Mouse (Mus musculus): ENCODE data around the gene Slc4a10. TPM values are rescaled to one million over a fixed set of nuclear protein-coding genes. Genes with fewer than 3 reads are reported as not detected.
"Not testable (repeated sequence)": the region's sequence is repeated elsewhere in the genome, so short reads cannot be mapped to it uniquely, and the experiment has no call there.

The Slc4a10 gene
- 2.7 and 4.0 TPM in 2 replicates for polyA plus RNA-seq (2015; fragmentation: Nextera tagmentation; extraction: Ambion mirVana)

GRCm38 (mm10) chr2:62046421-62046845 lies at the start of gene Slc4a10:
Gene Slc4a10, plus strand, starts transcription at chr2:62046462.
- ATAC-seq: peak; percentile 80
- Histone ChIP-seq H3K36me3 (ENCODE audit: poor library complexity, severe bottlenecking) (no peaks in the 10 kb centered on the region), H3K9ac (peak within 1 kb of the TSS; percentile 64), H3K9me3 (replicated peaks) (no peaks in the 10 kb centered on the region), H3K27me3 (no peaks in the 10 kb centered on the region), H3K4me3 (peak within 1 kb of the TSS; percentile 52), H3K4me1 (peaks cover 6% of the 10 kb centered on the region), H3K27ac (peak within 1 kb of the TSS; percentile 79), H3K4me2 (peak within 1 kb of the TSS; percentile 72)
- WGBS: 11% methylated on average over 10 of the region's 10 CpGs

DNA sequence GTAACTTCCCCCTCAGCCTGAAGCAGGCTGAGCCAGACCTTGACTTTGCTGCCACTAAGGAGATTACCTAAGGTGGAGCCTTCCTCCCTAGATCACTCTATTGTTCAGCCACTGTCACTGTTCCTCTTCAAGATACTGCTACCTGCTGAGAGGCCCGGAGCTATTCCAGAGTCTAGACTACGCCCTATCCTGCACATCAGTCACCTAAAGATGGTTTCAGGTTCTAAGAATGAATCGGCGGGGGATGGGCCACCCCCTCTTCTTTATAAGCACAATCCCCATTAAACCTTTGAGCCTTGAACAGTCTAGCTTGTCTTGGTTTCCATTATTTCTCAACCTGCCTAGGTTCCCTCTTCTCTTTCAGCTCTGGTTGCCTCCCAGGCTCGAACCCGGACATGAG lies 45.0 kb upstream of the Slc4a10 start:
- H3K36me3 ChIP-seq (ENCODE audit: poor library complexity, severe bottlenecking); H3K9ac ChIP-seq; H3K27ac ChIP-seq; H3K4me1 ChIP-seq; H3K27me3 ChIP-seq; H3K9me3 ChIP-seq (replicated peaks); ATAC-seq; H3K4me2 ChIP-seq; H3K4me3 ChIP-seq: not testable (repeated sequence)
- WGBS: 88% methylated on average over 6 of the region's 6 CpGs

DNA sequence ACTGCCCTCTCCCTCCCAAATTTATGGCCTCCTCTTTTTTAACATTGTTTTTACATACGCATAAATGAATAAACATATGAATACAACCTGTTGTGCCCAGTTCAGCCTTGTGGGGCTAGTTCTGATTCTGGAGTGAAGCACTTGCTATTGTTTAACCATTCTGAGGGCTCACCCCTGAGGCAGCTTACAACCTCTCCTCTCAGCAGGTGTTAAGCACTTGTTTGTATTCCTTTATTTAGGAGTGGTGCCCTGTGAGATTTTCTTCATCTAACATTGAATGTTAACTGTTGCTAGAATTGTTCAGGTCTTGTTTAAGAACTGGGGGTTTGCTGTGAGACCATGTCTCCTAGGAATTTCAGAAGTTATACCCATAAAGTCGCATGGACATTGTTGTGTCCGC lies 28.1 kb upstream of the Slc4a10 start:
- WGBS: 58% methylated on average over 3 of the region's 3 CpGs
- Histone ChIP-seq H3K4me3 (no peak overlapping the region), H3K27me3 (no peaks in the 10 kb centered on the region), H3K9me3 (replicated peaks) (no peaks in the 10 kb centered on the region), H3K27ac (no peak overlapping the region), H3K9ac (no peak overlapping the region), H3K4me1 (no peaks in the 10 kb centered on the region), H3K36me3 (ENCODE audit: poor library complexity, severe bottlenecking) (no peaks in the 10 kb centered on the region), H3K4me2 (no peak overlapping the region)
- no peak for ATAC-seq

- WGBS: 11% methylated on average over 10 of the region's 10 CpGs
- Histone ChIP-seq H3K27ac (peak overlapping the region; percentile 79), H3K27me3 (no peaks in the 10 kb centered on the region), H3K4me2 (peak overlapping the region; percentile 72), H3K36me3 (ENCODE audit: poor library complexity, severe bottlenecking) (no peaks in the 10 kb centered on the region), H3K4me1 (peaks cover 6% of the 10 kb centered on the region), H3K4me3 (peak overlapping the region; percentile 52), H3K9me3 (replicated peaks) (no peaks in the 10 kb centered on the region), H3K9ac (peak overlapping the region; percentile 64)
- peak; percentile 46 for ATAC-seq
Observed at GRCm38 (mm10) chr2:62046861-62047503, 720 bp downstream of the Slc4a10 start.

GRCm38 (mm10) chr2:62047504-62048005 lies 1.3 kb downstream of the Slc4a10 start:
- 1% methylated on average over 14 of the region's 14 CpGs for WGBS

DNA sequence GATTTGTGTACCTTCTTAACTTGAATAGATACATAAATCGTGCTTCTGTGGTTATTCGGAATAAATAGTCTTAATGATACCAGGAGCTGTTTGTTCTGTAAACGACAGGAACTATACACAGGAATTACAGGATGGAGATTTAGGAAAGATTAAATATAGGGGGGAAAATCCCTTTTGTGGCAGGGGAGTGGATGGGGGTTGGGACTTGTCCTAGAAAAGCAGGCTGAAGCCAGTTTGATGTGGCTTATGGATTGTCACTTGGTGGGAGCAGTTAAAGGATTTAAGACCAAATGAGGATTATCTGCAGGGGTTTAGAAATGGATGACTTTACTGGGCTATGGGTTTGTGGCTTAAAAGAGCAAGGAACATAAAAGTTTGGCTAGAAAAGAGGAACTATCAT lies 1.9 kb downstream of the Slc4a10 start:
- Histone ChIP-seq H3K4me3 (peak overlapping the region; percentile 52), H3K9ac (peak overlapping the region; percentile 64; the same call in 1 of the 2 replicates), H3K27ac (peak overlapping the region; percentile 79; the same call in 1 of the 2 replicates), H3K4me1 (peaks cover 6% of the 10 kb centered on the region), H3K9me3 (replicated peaks) (no peaks in the 10 kb centered on the region), H3K4me2 (peak overlapping the region; percentile 72), H3K36me3 (ENCODE audit: poor library complexity, severe bottlenecking) (no peaks in the 10 kb centered on the region), H3K27me3 (no peaks in the 10 kb centered on the region)
- 6% methylated on average over 3 of the region's 3 CpGs for WGBS
- peak; percentile 46 for ATAC-seq

More at GRCm38 (mm10) chr2:62047504-62048005, 1.3 kb downstream of the Slc4a10 start:
- H3K27ac ChIP-seq: peak overlapping the region; percentile 79
- ATAC-seq: peak; percentile 92
- peak overlapping the region; percentile 72 for H3K4me2 ChIP-seq
- peak overlapping the region; percentile 52 for H3K4me3 ChIP-seq
- no peaks in the 10 kb centered on the region for H3K9me3 ChIP-seq (replicated peaks)
- H3K36me3 ChIP-seq (ENCODE audit: poor library complexity, severe bottlenecking): no peaks in the 10 kb centered on the region
- H3K4me1 ChIP-seq: peaks cover 6% of the 10 kb centered on the region
- H3K27me3 ChIP-seq: no peaks in the 10 kb centered on the region
- H3K9ac ChIP-seq: peak overlapping the region; percentile 64

GRCm38 (mm10) chr2:62076512-62076911 lies 30.2 kb downstream of the Slc4a10 start:
- no peaks in the 10 kb centered on the region for H3K4me1 ChIP-seq
- ATAC-seq: no peak
- H3K9ac ChIP-seq: no peak overlapping the region

DNA sequence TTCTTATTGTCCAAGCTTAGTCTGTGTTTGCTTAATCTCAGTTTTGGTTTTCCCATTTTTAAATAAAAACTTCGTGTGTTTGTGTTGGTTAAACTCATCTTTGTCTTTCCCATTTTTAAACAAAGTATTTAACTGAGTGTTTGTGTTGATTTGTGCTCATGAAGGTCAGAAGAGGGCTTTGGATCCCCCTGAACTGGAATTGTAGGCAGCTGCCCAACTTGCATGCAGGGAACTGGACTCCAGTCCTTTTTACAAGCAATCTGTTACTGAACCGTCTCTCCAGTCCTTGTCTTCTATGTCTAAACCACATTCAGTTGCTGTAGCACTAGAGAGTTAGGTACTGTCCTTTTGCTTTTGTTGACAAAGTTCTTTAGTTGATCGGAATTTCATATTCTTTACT lies 41.3 kb downstream of the Slc4a10 start:
- Histone ChIP-seq H3K9me3 (replicated peaks) (no peaks in the 10 kb centered on the region), H3K9ac (no peak overlapping the region), H3K4me1 (peaks cover 6% of the 10 kb centered on the region; the same call in 1 of the 2 replicates), H3K4me3 (no peak overlapping the region), H3K27ac (no peak overlapping the region; the same call in 1 of the 2 replicates), H3K36me3 (ENCODE audit: poor library complexity, severe bottlenecking) (no peaks in the 10 kb centered on the region), H3K4me2 (no peak overlapping the region), H3K27me3 (no peaks in the 10 kb centered on the region)
- WGBS: 68% methylated on average over 3 of the region's 3 CpGs
- ATAC-seq: no peak

More at GRCm38 (mm10) chr2:62076512-62076911, 30.2 kb downstream of the Slc4a10 start:
- Histone ChIP-seq H3K4me3 (no peak overlapping the region), H3K27me3 (no peaks in the 10 kb centered on the region), H3K36me3 (ENCODE audit: poor library complexity, severe bottlenecking) (no peaks in the 10 kb centered on the region), H3K9me3 (replicated peaks) (no peaks in the 10 kb centered on the region), H3K27ac (no peak overlapping the region), H3K4me2 (no peak overlapping the region)

- Histone ChIP-seq H3K4me3 (no peak overlapping the region; the same call in 1 of the 2 replicates), H3K4me2 (peak overlapping the region; percentile 49), H3K9ac (no peak overlapping the region), H3K9me3 (replicated peaks) (no peaks in the 10 kb centered on the region), H3K4me1 (peaks cover 6% of the 10 kb centered on the region; the same call in 1 of the 2 replicates), H3K36me3 (ENCODE audit: poor library complexity, severe bottlenecking) (no peaks in the 10 kb centered on the region), H3K27me3 (no peaks in the 10 kb centered on the region), H3K27ac (no peak overlapping the region)
- ATAC-seq: peak; percentile 83
- WGBS: 19% methylated on average over 8 of the region's 8 CpGs
Observed at GRCm38 (mm10) chr2:62088715-62089114, 42.5 kb downstream of the Slc4a10 start.

DNA sequence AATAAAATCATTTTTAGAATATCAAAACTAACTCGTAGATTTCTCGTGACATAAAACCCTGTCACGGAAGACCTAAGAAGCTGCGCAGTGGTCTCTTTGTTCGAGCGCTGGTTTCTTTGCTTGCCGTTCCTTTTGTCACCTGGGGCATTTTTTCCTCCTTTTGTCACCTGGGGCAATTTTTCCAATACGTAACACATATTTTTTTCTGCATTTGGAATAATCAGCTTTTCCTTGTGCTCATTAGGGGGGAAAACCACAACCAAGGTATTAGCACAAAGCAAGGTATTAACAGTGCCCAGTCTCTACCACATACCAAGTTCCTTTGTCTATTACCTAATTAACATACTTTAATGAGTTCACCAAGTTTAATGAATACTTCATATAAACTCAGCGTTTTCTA lies 42.9 kb downstream of the Slc4a10 start:
- Histone ChIP-seq H3K9me3 (replicated peaks) (no peaks in the 10 kb centered on the region), H3K36me3 (ENCODE audit: poor library complexity, severe bottlenecking) (no peaks in the 10 kb centered on the region), H3K4me3 (peak overlapping the region; percentile 21; the same call in 1 of the 2 replicates), H3K9ac (peak overlapping the region; percentile 37; the same call in 1 of the 2 replicates), H3K4me2 (peak overlapping the region; percentile 49), H3K27me3 (no peaks in the 10 kb centered on the region), H3K4me1 (peaks cover 6% of the 10 kb centered on the region; the same call in 1 of the 2 replicates), H3K27ac (0 out of 2 replicates have a peak overlapping the region, but pooled peaks have one; percentile 19)
- whole genome bisulfite sequencing: 13% methylated on average over 9 of the region's 9 CpGs
- peak; percentile 93 for ATAC-seq

- no peak overlapping the region for H3K9ac ChIP-seq
- 82% methylated on average over 1 of the region's 1 CpGs for WGBS
- ATAC-seq: no peak
- no peaks in the 10 kb centered on the region for H3K36me3 ChIP-seq (ENCODE audit: poor library complexity, severe bottlenecking)
- no peak overlapping the region for H3K27ac ChIP-seq
- H3K4me2 ChIP-seq: no peak overlapping the region
- no peaks in the 10 kb centered on the region for H3K4me1 ChIP-seq
- no peaks in the 10 kb centered on the region for H3K9me3 ChIP-seq (replicated peaks)
- no peaks in the 10 kb centered on the region for H3K27me3 ChIP-seq
- no peak overlapping the region for H3K4me3 ChIP-seq
Observed at GRCm38 (mm10) chr2:62100526-62100925, 54.3 kb downstream of the Slc4a10 start.

DNA sequence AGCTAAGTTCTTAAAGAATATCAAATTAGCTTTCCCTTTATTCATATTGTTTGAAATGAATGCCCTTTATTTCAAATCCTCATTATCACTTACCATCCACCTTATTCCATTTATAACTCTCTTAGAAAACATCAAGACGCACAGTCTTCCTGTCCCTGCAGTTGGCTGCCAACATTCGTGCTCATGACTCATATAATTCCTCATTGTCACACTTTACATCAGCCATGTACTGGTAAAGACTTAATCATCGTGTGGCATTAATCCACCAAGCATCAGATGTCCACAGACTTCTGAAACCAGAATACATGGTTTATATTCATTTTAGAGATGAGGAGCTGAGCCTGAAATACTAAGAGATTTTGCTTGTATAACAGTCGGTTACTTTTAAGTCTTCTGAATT lies 69.1 kb downstream of the Slc4a10 start:
- Histone ChIP-seq H3K9me3 (replicated peaks) (no peaks in the 10 kb centered on the region), H3K27ac (no peak overlapping the region), H3K4me3 (no peak overlapping the region), H3K9ac (no peak overlapping the region), H3K36me3 (ENCODE audit: poor library complexity, severe bottlenecking) (no peaks in the 10 kb centered on the region), H3K4me1 (no peaks in the 10 kb centered on the region), H3K27me3 (no peaks in the 10 kb centered on the region), H3K4me2 (no peak overlapping the region)
- 85% methylated on average over 4 of the region's 4 CpGs for WGBS
- no peak for ATAC-seq

Measured in forebrain, embryonic 13.5 days (tissue).